Mouse (Mus musculus) stomach, embryonic 16.5 days (tissue): ENCODE measurements around the gene Tmem201. TPM values are rescaled to one million over a fixed set of nuclear protein-coding genes. Genes with fewer than 3 reads are reported as not detected.

Experiments
- ATAC-seq: fragments of 200-750 bp; cut with Nextera tagmentation; 2 replicates; pipeline ENCODE4 v1.8.0; 2017; ENCODE audit warnings: moderate number of reproducible peaks, moderate TSS enrichment; ENCODE audit not compliant: insufficient read depth, low FRiP score
- H3K27ac ChIP-seq: fragments of 300-500 bp; sonication (generic); 2 replicates; pipeline ENCODE4 v1.5.1; 2014; ENCODE audit warnings: low read length
- H3K27me3 ChIP-seq: fragments of 300-500 bp; sonication (generic); 2 replicates; pipeline ENCODE4 v1.6.1; 2014; ENCODE audit warnings: low read length, control low read depth, mixed read lengths; ENCODE audit not compliant: control insufficient read depth, insufficient read depth
- H3K36me3 ChIP-seq: fragments of 300-500 bp; sonication (generic); 2 replicates; pipeline ENCODE4 v1.6.1; 2014; ENCODE audit warnings: low read length; ENCODE audit not compliant: control insufficient read depth, insufficient read depth
- H3K4me1 ChIP-seq: fragments of 300-500 bp; sonication (generic); 2 replicates; pipeline ENCODE4 v1.6.1; 2014; ENCODE audit warnings: low read length, control low read depth, mixed read lengths; ENCODE audit not compliant: control insufficient read depth, insufficient read depth
- H3K4me2 ChIP-seq: fragments of 300-500 bp; sonication (generic); 2 replicates; pipeline ENCODE4 v1.6.1; 2014; ENCODE audit warnings: low read depth, low read length, mixed read lengths
- H3K4me3 ChIP-seq: fragments of 300-500 bp; sonication (generic); replicated peaks from 2 replicates; pipeline ENCODE4 v1.5.1; 2014; ENCODE audit warnings: mild to moderate bottlenecking, low read length
- H3K9ac ChIP-seq: fragments of 300-500 bp; sonication (generic); 2 replicates; pipeline ENCODE4 v1.6.1; 2014; ENCODE audit warnings: low read length
- H3K9me3 ChIP-seq: fragments of 300-500 bp; sonication (generic); replicated peaks from 2 replicates; pipeline ENCODE4 v1.6.1; 2016; ENCODE audit warnings: low read length, control low read depth; ENCODE audit not compliant: control insufficient read depth
- WGBS: fragments of 180-500 bp; shearing (Covaris S2); extraction: QIAGEN DNeasy Blood & Tissue Kit; methylation state at CpG from one replicate; pipeline ENCODE4 v1.1.7; 2014; 5-methylcytosine and 5-hydroxymethylcytosine counted together
- polyA plus RNA-seq: library from polyadenylated mRNA; unstranded; fragments of >200 nt; fragmentation: Nextera tagmentation; extraction: Ambion mirVana; gene quantifications from 2 replicates; pipeline ENCODE4 v1.2.1, GENCODE M21; 2015

Tmem201 gene
- 19.7 and 20.1 TPM in 2 replicates for polyA plus RNA-seq

GRCm38 (mm10) chr4:149737383-149738324 is at the start of gene Tmem201:
Tmem201 (minus strand) TSS chr4:149738044.
- WGBS = under 1% methylated on average over 97 of the region's 97 CpGs
- H3K9me3 ChIP-seq = no peaks in the 10 kb centered on the region
- peak; percentile 89 for ATAC-seq

GRCm38 (mm10) chr4:149784901-149785300 is 47.1 kb upstream of the Tmem201 start:
- Histone ChIP-seq H3K9ac (no peak overlapping the region), H3K4me2 (no peak overlapping the region), H3K27me3 (no peaks in the 10 kb centered on the region), H3K4me1 (peaks cover 14% of the 10 kb centered on the region; the same call in 1 of the 2 replicates), H3K36me3 (no peaks in the 10 kb centered on the region), H3K9me3 (no peaks in the 10 kb centered on the region), H3K4me3 (no peak overlapping the region), H3K27ac (no peak overlapping the region)
- WGBS = 85% methylated on average over 5 of the region's 5 CpGs
- no peak for ATAC-seq

More at GRCm38 (mm10) chr4:149737383-149738324, at the start of gene Tmem201:
- peak within 1 kb of the TSS; percentile 85 for H3K4me3 ChIP-seq
- H3K27ac ChIP-seq = peak within 1 kb of the TSS; percentile 63
- H3K4me2 ChIP-seq = peak within 1 kb of the TSS; percentile 88
- no peaks in the 10 kb centered on the region for H3K36me3 ChIP-seq
- H3K4me1 ChIP-seq = peaks cover 33% of the 10 kb centered on the region
- peak within 1 kb of the TSS; percentile 87 for H3K9ac ChIP-seq
- H3K27me3 ChIP-seq = no peaks in the 10 kb centered on the region

GRCm38 (mm10) chr4:149784371-149784770 is 46.5 kb upstream of the Tmem201 start:
- no peaks in the 10 kb centered on the region for H3K27me3 ChIP-seq
- H3K4me1 ChIP-seq = peaks cover 13% of the 10 kb centered on the region; the same call in 1 of the 2 replicates
- 75% methylated on average over 9 of the region's 9 CpGs for WGBS
- no peak overlapping the region for H3K27ac ChIP-seq
- H3K36me3 ChIP-seq = no peaks in the 10 kb centered on the region
- no peak overlapping the region for H3K4me2 ChIP-seq
- H3K9me3 ChIP-seq = no peaks in the 10 kb centered on the region
- ATAC-seq = no peak
- no peak overlapping the region for H3K4me3 ChIP-seq
- H3K9ac ChIP-seq = no peak overlapping the region

GRCm38 (mm10) chr4:149782975-149783374 is 45.1 kb upstream of the Tmem201 start:
- Histone ChIP-seq H3K27ac (peak overlapping the region; percentile 77), H3K36me3 (no peaks in the 10 kb centered on the region), H3K9ac (no peak overlapping the region), H3K4me2 (no peak overlapping the region), H3K4me3 (no peak overlapping the region), H3K4me1 (peaks cover 13% of the 10 kb centered on the region; the same call in 1 of the 2 replicates), H3K27me3 (no peaks in the 10 kb centered on the region), H3K9me3 (no peaks in the 10 kb centered on the region)
- 60% methylated on average over 8 of the region's 8 CpGs for WGBS
- ATAC-seq = no peak

GRCm38 (mm10) chr4:149780565-149781356 is 42.9 kb upstream of the Tmem201 start:
- H3K27ac ChIP-seq = peak overlapping the region; percentile 34; the same call in 1 of the 2 replicates
- H3K9me3 ChIP-seq = no peaks in the 10 kb centered on the region
- ATAC-seq = no peak
- H3K27me3 ChIP-seq = no peaks in the 10 kb centered on the region
- WGBS = 32% methylated on average over 13 of the region's 13 CpGs
- no peak overlapping the region for H3K4me3 ChIP-seq
- no peaks in the 10 kb centered on the region for H3K36me3 ChIP-seq
- peaks cover 14% of the 10 kb centered on the region for H3K4me1 ChIP-seq
- H3K4me2 ChIP-seq = no peak overlapping the region
- no peak overlapping the region for H3K9ac ChIP-seq

GRCm38 (mm10) chr4:149779966-149780365 is 42.1 kb upstream of the Tmem201 start:
- Histone ChIP-seq H3K4me2 (no peak overlapping the region), H3K27me3 (no peaks in the 10 kb centered on the region), H3K27ac (no peak overlapping the region), H3K4me1 (peaks cover 20% of the 10 kb centered on the region), H3K36me3 (no peaks in the 10 kb centered on the region), H3K9ac (no peak overlapping the region), H3K9me3 (no peaks in the 10 kb centered on the region), H3K4me3 (no peak overlapping the region)
- 76% methylated on average over 9 of the region's 9 CpGs for WGBS
- no peak for ATAC-seq

GRCm38 (mm10) chr4:149777126-149777525 is 39.3 kb upstream of the Tmem201 start:
- no peaks in the 10 kb centered on the region for H3K9me3 ChIP-seq
- peaks cover 32% of the 10 kb centered on the region for H3K4me1 ChIP-seq
- ATAC-seq = no peak
- no peak overlapping the region for H3K27ac ChIP-seq
- no peak overlapping the region for H3K4me3 ChIP-seq
- no peak overlapping the region for H3K4me2 ChIP-seq
- no peaks in the 10 kb centered on the region for H3K27me3 ChIP-seq
- H3K9ac ChIP-seq = no peak overlapping the region
- H3K36me3 ChIP-seq = no peaks in the 10 kb centered on the region
- WGBS = 77% methylated on average over 9 of the region's 9 CpGs

- WGBS = 17% methylated on average over 8 of the region's 8 CpGs
- Histone ChIP-seq H3K36me3 (no peaks in the 10 kb centered on the region), H3K4me2 (peak overlapping the region; percentile 14; the same call in 1 of the 2 replicates), H3K4me1 (peaks cover 30% of the 10 kb centered on the region), H3K4me3 (no peak overlapping the region), H3K9me3 (no peaks in the 10 kb centered on the region), H3K9ac (no peak overlapping the region), H3K27me3 (no peaks in the 10 kb centered on the region), H3K27ac (peak overlapping the region; percentile 64; the same call in 1 of the 2 replicates)
- ATAC-seq = peak; percentile 20; the same call in 1 of the 2 replicates
These were observed 38.0 kb upstream of the Tmem201 start for GRCm38 (mm10) chr4:149775760-149776362.
